In genomic region chr11:59537218-59538130, GRCm38 (mm10) we compare ENCODE assay signal across 1 mouse cellular context.
TF ChIP-seq lines count a peak whose summit lies in the region.

No protein-coding gene starts in this region.

TF ChIP-seq in CH12.LX, 34 proteins besides CTCF, POLR2A, EP300 and RAD21:
- TF ChIP-seq MEF2A (IDR thresholded peaks at IDR 0.05; ENCODE audit: borderline replicate concordance, low read depth, low read length): no peak
- no peak for TF ChIP-seq CHD1 (IDR thresholded peaks at IDR 0.05; ENCODE audit: low read depth, low read length)
- no peak for TF ChIP-seq JUND (conservative IDR thresholded peaks at IDR 0.05; ENCODE audit: low read depth, low read length)
- TF ChIP-seq USF2 (conservative IDR thresholded peaks at IDR 0.05; ENCODE audit: low read depth, low read length): no peak
- TF ChIP-seq IRF4 (IDR thresholded peaks at IDR 0.05; ENCODE audit: low read depth, low read length): no peak
- no peak for TF ChIP-seq SIN3A (IDR thresholded peaks at IDR 0.05; ENCODE audit: low read length)
- TF ChIP-seq GABPA (IDR thresholded peaks at IDR 0.05; ENCODE audit: insufficient replicate concordance, low read depth, low read length): no peak
- TF ChIP-seq USF1 (IDR thresholded peaks at IDR 0.05; ENCODE audit: low read depth, low read length): no peak
- no peak for TF ChIP-seq MAZ (IDR thresholded peaks at IDR 0.05; ENCODE audit: low read depth, low read length)
- TF ChIP-seq CHD2 (IDR thresholded peaks at IDR 0.05; ENCODE audit: low read length): no peak
- no peak for TF ChIP-seq RCOR1 (conservative IDR thresholded peaks at IDR 0.05; ENCODE audit: low read depth, low read length)
- no peak for TF ChIP-seq HCFC1 (IDR thresholded peaks at IDR 0.05; ENCODE audit: low read depth, low read length)
- TF ChIP-seq POLR2AphosphoS2 (IDR thresholded peaks at IDR 0.05; ENCODE audit: low read depth, low read length): no peak
- no peak for TF ChIP-seq JUN (IDR thresholded peaks at IDR 0.05; ENCODE audit: insufficient read depth, low read depth, low read length)
- no peak for TF ChIP-seq E2F4 (IDR thresholded peaks at IDR 0.05; ENCODE audit: insufficient replicate concordance, low read depth, low read length)
- TF ChIP-seq TCF12 (IDR thresholded peaks at IDR 0.05; ENCODE audit: low read depth, low read length): no peak
